ENCODE assay signal across 20 mouse cellular contexts in genomic region chr4:148508084-148508849, GRCm38 (mm10). TPM values are rescaled to one million over a fixed set of nuclear protein-coding genes. Genes with fewer than 3 reads are reported as not detected.
DNase-seq lines count a peak whose midpoint lies in the region; TF ChIP-seq lines count a peak whose summit lies in the region.
"Had no signal": no experiment of that assay in that cellular context is flagged by ENCODE, and none has a peak within 500 bp of the region (broad histone marks: within the 10 kb centered on the region; RNA-seq: fewer than 3 reads in every experiment).

No protein-coding gene starts in this region.

- peak overlapping the region; percentile 58; the same call in 1 of the 2 replicates for H3K27ac ChIP-seq in kidney, adult 2 months (ENCODE audit: insufficient read depth, low read depth, low read length)
- H3K27ac ChIP-seq: embryonic facial prominence, embryonic 12.5 days; hindbrain, embryonic 12.5 days; limb, embryonic 15.5 days had no signal

- peaks cover 12% of the 10 kb centered on the region; the same call in 1 of the 2 replicates for H3K4me1 ChIP-seq in kidney, adult 2 months (ENCODE audit: control insufficient read depth, insufficient read depth, low read length)
- H3K4me1 ChIP-seq: embryonic facial prominence, embryonic 12.5 days; hindbrain, embryonic 12.5 days had no signal

- TF ChIP-seq CTCF in kidney, adult 2 months (conservative IDR thresholded peaks at IDR 0.05; ENCODE audit: insufficient read depth, insufficient read length, low read depth, low read length) = no peak

- DNase-seq in kidney, adult 2 months = no peak
- no peak for DNase-seq in kidney, postnatal 14 days
- peak; percentile 78 for DNase-seq in right cerebral cortex, adult 18-20 months
- no peak for DNase-seq in right cerebral cortex, postnatal 4 days
- DNase-seq in left cerebral cortex, postnatal 25 days (ENCODE audit: low spot score in 2 of 2) = peak; percentile 46 to 92
- no peak for DNase-seq in urinary bladder, postnatal 10 days (ENCODE audit: low spot score)
- no peak for DNase-seq in adrenal gland, postnatal 36 days
- DNase-seq: B cell, adult 2 months; cerebellum, adult 8-10 months; heart, postnatal 14 days; kidney, adult 8-10 months; kidney, postnatal 25 days; thymus, adult 18-20 months; thymus, postnatal 4 days had no signal

- 96% methylated on average over 14 of the region's 14 CpGs for WGBS in kidney, adult 2 months

- H3K36me3 ChIP-seq in kidney, adult 2 months (ENCODE audit: control insufficient read depth, insufficient read depth, low read length) = no peaks in the 10 kb centered on the region; the same call in 1 of the 2 replicates

- H3K4me3 ChIP-seq in kidney, adult 2 months (ENCODE audit: insufficient read depth, low read depth, low read length) = no peak overlapping the region
- H3K4me3 ChIP-seq: embryonic facial prominence, embryonic 12.5 days; heart, embryonic 12.5 days; hindbrain, embryonic 12.5 days; limb, embryonic 15.5 days had no signal

- H3K27me3 ChIP-seq in kidney, adult 2 months (replicated peaks; ENCODE audit: control insufficient read depth, insufficient read depth, low read length) = no peaks in the 10 kb centered on the region
- H3K27me3 ChIP-seq: embryonic facial prominence, embryonic 12.5 days; heart, embryonic 12.5 days; hindbrain, embryonic 12.5 days; limb, embryonic 15.5 days had no signal

- intact Hi-C loops in left cerebral cortex, postnatal 25 days (cut with DNase I) = no loop called here

- no peak for TF ChIP-seq POLR2A in kidney, adult 2 months (IDR thresholded peaks at IDR 0.05; ENCODE audit: low read depth, low read length)

RNA-seq across cellular contexts. Expression of gene Angptl7, which starts 8.0 kb away (rescaled TPM):
- polyA plus RNA-seq in kidney, adult 2 months (2012; rRNA removed) = 27.3 and 30.0 TPM in 2 replicates
- total RNA-seq in left cerebral cortex, postnatal 25 days (2021) = under 1 TPM; 0.64 to 0.96 TPM
- total RNA-seq in adrenal gland, postnatal 36 days (2021) = 1 to 10 TPM in 1 of 2 experiments, under 1 TPM in 1; 0.46 to 1.3 TPM
- total RNA-seq: common myeloid progenitor, adult 5-6 weeks; granulocyte monocyte progenitor cell, adult 5-6 weeks had no signal

RNA-seq across cellular contexts. Expression of gene Exosc10, which starts 50.0 kb away (rescaled TPM):
- polyA plus RNA-seq in kidney, adult 2 months (2012; rRNA removed) = 21.8 TPM in 2 replicates
- total RNA-seq in left cerebral cortex, postnatal 25 days (2021) = 10 to 100 TPM; 44.3 to 47.1 TPM
- 10 to 100 TPM; 43.6 to 52.6 TPM for total RNA-seq in adrenal gland, postnatal 36 days (2021)

RNA-seq across cellular contexts. Expression of gene Mtor, which starts 59.9 kb away (rescaled TPM):
- polyA plus RNA-seq in kidney, adult 2 months (2012; rRNA removed) = 39.8 and 50.1 TPM in 2 replicates
- total RNA-seq in left cerebral cortex, postnatal 25 days (2021) = 10 to 100 TPM; 85.4 to 91.7 TPM
- 10 to 100 TPM; 72.5 to 86.2 TPM for total RNA-seq in adrenal gland, postnatal 36 days (2021)

Comparison
In these comparisons a context has a peak if more than half of its experiments do, and no peak if none do; other contexts are left out.
1. DNase-seq: peak in right cerebral cortex, adult 18-20 months (single experiment) and left cerebral cortex, postnatal 25 days (2 of 2); none in kidney, adult 2 months (single experiment), kidney, postnatal 14 days (single experiment), right cerebral cortex, postnatal 4 days (single experiment), urinary bladder, postnatal 10 days (single experiment) and adrenal gland, postnatal 36 days (0 of 2).